Mouse (Mus musculus): Measurements from ENCODE around the gene Snx14.

GRCm38 (mm10) chr9:88404088-88404487 is 34.7 kb downstream of the Snx14 start:
- TF ChIP-seq POLR2A (IDR thresholded peaks at IDR 0.05; ENCODE audit: insufficient read depth, low read length), result no peak
- no peak for TF ChIP-seq CTCF (IDR thresholded peaks at IDR 0.05; ENCODE audit: low read depth, low read length)
- no peak for TF ChIP-seq EP300 (IDR thresholded peaks at IDR 0.05; ENCODE audit: insufficient read depth, low read depth, low read length)

All from ES-Bruce4 (cell line).